Mouse (Mus musculus): ENCODE results near the gene Ttll12.

Gene Ttll12

DNA sequence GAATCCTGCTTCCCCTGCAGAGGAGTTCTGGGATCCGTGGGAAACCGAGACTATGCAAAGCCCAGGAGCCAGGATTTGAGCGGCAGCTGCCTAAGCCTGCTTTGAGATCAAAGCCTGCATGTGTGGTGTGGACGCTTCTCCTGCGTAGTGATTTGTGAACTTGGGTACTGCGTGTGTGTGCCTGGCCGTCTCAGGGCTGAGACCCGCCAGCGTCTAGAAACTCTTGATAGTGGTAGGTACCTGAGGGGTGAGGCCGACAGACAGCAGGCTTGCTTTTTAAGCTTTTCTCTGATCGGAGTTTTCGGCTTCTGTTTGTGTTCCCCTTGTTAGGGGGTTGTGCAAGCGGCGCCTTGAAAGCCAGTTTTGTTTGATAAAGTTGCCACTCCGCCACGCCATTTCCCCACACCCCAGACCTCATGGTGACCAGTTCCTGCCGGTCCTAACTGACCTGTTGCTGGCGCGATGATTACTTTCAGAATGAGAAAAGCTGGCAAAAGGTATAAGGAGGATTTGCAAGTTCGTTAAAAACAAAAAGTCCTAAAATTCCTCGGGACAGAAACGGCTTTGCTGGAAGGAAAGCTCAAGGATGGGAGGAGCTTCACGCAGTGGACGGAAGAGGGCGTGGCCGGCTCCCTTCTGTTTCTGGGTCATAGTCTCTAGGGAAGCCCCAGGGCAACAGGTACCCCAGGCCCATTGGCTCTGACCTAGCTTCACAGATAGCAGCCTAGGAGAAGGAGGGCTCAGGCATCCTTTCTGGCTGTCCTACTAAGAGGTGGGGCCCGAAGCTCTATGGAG lies 30.9 kb downstream of the Ttll12 start:
- DNase-seq (ENCODE audit: low spot score in 2 of 2): peak; percentile 66 to 81

GRCm38 (mm10) chr15:83563327-83563856 lies 31.6 kb downstream of the Ttll12 start, which contains the start of the genes Tspo and Mcat:
Tspo (plus strand) TSS chr15:83563592.
Mcat (minus strand) TSS chr15:83563787.
- DNase-seq (ENCODE audit: low spot score in 2 of 2): peak; percentile 87 to 93

GRCm38 (mm10) chr15:83562626-83563270 lies 32.2 kb downstream of the Ttll12 start:
- peak; percentile 76 to 81 for DNase-seq (ENCODE audit: low spot score in 2 of 2)

GRCm38 (mm10) chr15:83560941-83561477 lies 33.9 kb downstream of the Ttll12 start:
- no peak for DNase-seq (ENCODE audit: low spot score in 2 of 2)

DNA sequence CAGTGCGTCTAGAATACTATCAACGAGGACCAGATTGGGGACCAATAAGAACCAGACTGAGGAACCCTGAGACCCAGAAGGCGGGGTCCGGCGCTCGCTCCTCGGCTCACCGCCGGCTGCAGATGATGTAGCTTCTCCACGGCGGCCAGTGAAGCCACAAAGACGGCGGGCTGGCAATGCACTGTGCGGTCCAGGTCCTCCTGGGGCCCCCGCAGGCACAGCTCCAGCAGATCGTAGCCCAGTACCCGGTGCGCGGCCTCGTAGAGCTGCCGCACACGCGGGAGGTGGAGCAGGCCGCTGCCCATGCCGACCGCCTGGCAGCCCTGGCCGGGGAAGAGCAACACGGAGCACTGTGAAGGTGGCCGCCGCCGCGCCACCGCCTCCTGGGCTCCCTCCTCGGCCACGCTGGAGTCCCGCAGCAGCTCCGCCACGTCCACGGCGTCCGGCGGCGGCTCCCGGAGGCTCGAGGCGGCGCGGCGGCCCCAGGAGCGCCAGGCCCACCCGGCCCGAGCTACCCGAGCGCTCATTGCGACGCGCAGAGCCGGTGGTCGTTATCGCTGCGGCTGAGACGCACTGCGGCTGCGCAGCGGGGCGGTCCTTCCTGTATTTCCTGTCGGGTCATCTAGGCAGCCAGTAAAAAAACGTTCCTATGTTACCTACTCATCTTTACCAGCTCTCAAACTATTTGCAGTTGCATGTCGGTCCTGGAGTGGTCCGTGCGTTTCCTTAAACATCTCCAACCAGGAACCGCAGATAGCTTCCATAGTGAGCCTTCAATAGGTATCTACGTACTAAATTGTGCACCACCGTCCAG lies 39.6 kb downstream of the Ttll12 start:
- peak; percentile 88 to 94 for DNase-seq (ENCODE audit: low spot score in 2 of 2)

GRCm38 (mm10) chr15:83553831-83554230 lies 41.1 kb downstream of the Ttll12 start:
- no peak for DNase-seq (ENCODE audit: low spot score in 2 of 2)

- DNase-seq (ENCODE audit: low spot score in 2 of 2): no peak
These were observed 44.8 kb downstream of the Ttll12 start for GRCm38 (mm10) chr15:83550137-83550536.

GRCm38 (mm10) chr15:83547144-83547543 lies 47.8 kb downstream of the Ttll12 start:
- no peak for DNase-seq (ENCODE audit: low spot score in 2 of 2)

DNA sequence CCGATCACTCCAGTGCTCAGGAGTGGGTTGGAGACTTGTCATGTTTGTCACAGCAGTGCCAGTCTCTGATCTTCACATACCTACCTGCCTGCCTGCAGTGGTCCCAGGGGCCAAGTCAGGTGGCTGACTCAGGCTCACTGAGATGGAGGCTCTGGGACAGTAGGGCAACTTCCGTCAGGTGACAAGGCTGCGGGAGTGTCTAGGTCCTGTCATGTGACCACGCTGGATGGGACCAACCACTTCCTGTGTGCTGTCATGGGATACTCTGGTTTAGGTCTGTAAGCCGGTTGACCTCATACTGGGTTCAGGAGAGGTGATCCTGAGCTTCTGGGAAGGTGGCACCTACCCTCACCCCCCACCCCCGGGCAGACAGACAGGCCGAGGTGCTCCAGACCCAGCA lies 48.9 kb downstream of the Ttll12 start:
- DNase-seq (ENCODE audit: low spot score in 2 of 2): no peak

GRCm38 (mm10) chr15:83541647-83542287 lies 53.2 kb downstream of the Ttll12 start:
- no peak for DNase-seq (ENCODE audit: low spot score in 2 of 2)

GRCm38 (mm10) chr15:83539905-83540304 lies 55.1 kb downstream of the Ttll12 start:
- no peak for DNase-seq (ENCODE audit: low spot score in 2 of 2)

DNA sequence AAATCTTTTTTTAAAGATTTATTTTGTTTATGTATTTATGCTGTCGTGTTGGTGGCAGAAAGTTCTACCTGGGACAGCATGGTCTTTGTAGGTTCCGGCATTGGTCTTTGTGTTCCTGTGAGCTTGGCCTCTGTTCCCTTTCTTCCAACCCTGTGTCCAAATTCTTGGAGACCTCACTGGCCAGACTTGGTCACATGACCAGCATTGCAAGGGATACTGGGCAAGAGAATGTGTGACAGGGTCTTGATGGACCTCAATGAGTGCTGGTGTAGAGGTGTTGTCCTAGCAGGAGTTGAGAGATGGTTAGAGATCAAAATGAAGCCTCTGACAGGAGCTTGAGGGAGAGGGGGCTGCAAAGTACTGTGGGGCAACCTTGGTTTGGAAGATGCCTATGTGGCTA lies 56.1 kb downstream of the Ttll12 start:
- no peak for DNase-seq (ENCODE audit: low spot score in 2 of 2)

DNA sequence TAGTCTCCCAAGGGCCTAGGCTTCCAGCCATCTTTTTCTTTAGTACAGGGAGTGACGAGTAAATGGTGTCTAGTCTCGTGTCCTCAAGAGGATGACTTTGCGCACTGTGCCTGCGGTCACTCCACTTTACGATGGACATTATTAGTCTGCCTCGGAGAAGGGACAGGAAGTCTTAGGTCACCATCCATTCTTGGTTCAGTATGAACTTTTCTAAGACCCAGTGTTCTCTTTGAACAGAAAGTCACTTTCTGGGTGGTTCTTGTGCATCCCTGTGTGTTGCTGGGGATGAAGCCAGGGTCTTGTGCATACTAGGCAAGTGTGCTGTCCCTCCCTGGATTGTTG lies 59.1 kb downstream of the Ttll12 start:
- no peak for DNase-seq (ENCODE audit: low spot score in 2 of 2)

DNA sequence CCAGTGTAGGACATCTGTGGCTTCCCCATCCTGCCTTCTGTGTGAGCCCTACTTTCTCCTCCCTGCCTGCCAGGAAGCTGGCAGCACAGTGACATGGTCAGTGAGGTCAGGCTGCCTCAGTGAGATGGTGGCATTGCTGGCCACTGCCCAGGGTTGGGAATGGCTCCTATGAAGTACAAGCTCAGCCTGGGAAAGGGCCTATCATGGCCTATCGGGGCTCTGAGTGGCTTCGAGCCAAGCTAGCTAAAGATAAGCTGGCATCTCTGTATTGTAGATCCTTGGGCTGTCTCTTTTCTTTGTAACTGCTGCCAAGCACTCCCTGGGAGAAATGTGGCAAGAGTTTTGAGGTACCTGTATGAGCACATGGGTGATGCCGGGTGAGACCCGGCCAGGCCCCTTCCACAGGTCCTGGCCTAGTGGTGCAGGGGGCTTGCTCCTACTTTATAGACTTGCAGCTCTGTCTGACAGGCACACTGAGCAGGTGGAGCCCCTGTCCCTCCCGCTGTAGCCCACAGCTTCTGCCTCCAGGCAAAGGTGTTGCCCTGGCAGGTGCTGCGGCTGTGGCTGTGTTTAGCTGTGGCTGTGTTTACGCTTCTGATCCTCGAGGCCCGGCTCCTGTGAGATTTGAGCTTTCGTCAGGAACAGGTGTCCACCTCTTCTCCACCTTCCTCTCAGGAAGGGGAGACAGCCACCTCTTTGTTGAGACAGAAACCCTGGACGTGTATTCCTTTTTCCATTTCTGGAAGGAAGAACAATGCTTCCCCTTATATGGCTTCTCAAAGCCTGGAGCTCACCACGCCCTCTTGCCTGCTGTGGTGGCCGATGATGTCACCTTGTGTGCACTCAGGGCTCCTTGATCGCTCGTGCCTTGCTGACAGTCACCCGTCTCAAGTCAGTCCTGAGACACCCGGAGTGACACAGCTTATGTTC lies 59.7 kb downstream of the Ttll12 start:
- DNase-seq (ENCODE audit: low spot score in 2 of 2): no peak

DNA sequence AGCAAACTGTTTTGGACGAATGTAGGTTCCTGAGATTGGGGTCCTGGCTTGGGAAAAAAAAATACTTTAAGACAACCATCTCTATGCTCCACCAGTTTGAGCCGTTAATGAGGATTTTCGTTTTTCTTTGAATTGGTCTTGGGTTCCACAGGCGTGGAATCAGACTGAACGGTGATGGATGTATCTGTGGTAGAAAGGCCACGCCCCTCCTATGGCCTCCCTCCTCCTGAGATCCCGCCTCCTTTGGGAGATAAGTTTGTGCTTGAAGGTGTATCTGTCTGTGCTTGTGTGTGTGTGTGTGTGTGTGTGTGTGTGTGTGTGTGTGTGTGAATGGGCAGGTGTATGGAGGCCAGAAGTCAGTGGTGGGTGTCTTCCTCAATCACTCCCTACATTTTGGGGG lies 62.4 kb downstream of the Ttll12 start:
- no peak for DNase-seq (ENCODE audit: low spot score in 2 of 2)

GRCm38 (mm10) chr15:83531961-83532469 lies 62.9 kb downstream of the Ttll12 start:
- DNase-seq (ENCODE audit: low spot score in 2 of 2): no peak

DNA sequence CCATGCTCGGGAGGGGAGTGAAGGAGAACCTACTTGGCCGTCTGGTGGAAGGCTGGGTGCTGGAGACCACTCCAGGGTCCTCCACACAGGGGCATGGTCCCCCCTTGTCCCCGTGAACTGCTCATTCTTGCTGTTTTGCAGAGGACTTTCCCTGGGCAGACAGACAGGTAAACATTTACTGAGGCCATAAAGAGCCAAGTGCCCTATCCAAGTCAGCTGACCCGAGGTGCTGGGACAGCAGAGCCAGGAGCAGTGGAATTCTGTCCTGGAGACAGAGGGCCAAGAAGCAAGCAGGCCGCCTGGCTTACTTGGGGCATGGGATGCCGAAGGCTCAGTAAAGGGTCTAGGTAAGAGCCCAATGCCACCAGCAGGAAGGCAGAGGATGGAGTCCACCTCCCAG lies 64.3 kb downstream of the Ttll12 start:
- no peak for DNase-seq (ENCODE audit: low spot score in 2 of 2)

- DNase-seq (ENCODE audit: low spot score in 2 of 2): no peak
These were observed 64.7 kb downstream of the Ttll12 start for GRCm38 (mm10) chr15:83530233-83530632.

DNA sequence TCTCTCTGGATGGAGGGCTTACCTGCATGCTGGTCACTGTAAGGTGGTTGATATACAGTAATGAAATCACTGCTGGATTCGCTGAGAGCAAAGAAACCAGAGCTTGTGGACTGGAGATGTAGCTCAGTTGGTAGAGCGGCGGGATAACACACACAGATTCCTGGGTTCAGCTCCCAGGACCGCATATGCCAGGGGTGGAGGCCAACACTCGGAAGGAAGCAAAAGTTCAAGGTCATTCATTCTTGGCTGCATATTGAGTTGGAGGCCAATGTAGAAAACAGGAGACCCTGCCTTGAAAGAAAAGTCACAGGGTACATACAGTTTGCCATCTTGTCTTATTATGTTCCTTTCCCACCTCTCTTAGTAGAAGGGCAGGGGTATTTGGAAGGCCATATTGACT lies 65.2 kb downstream of the Ttll12 start:
- no peak for DNase-seq (ENCODE audit: low spot score in 2 of 2)

- DNase-seq (ENCODE audit: low spot score in 2 of 2): no peak
These were observed 66.1 kb downstream of the Ttll12 start for GRCm38 (mm10) chr15:83528892-83529291.
